Mouse (Mus musculus): ENCODE results near the gene Tpst2. TPM values are rescaled to one million over a fixed set of nuclear protein-coding genes. Genes with fewer than 3 reads are reported as not detected.
"Not testable (repeated sequence)": the region's sequence is repeated elsewhere in the genome, so short reads cannot be mapped to it uniquely, and the experiment has no call there.

The Tpst2 gene
- total RNA-seq, 2 experiments from 2014 or later, result 16.0 to 22.4 TPM

GRCm38 (mm10) chr5:112295564-112295963 lies 19.1 kb downstream of the Tpst2 start:
- no peak for DNase-seq (ENCODE audit: low spot score)

- no peak for DNase-seq (ENCODE audit: low spot score)
These were observed 20.1 kb downstream of the Tpst2 start for GRCm38 (mm10) chr5:112296404-112297181.

- DNase-seq (ENCODE audit: low spot score), result no peak
These were observed 20.8 kb downstream of the Tpst2 start for GRCm38 (mm10) chr5:112297257-112297656.

- DNase-seq (ENCODE audit: low spot score), result no peak
These were observed 21.9 kb downstream of the Tpst2 start for GRCm38 (mm10) chr5:112298226-112298988.

DNA sequence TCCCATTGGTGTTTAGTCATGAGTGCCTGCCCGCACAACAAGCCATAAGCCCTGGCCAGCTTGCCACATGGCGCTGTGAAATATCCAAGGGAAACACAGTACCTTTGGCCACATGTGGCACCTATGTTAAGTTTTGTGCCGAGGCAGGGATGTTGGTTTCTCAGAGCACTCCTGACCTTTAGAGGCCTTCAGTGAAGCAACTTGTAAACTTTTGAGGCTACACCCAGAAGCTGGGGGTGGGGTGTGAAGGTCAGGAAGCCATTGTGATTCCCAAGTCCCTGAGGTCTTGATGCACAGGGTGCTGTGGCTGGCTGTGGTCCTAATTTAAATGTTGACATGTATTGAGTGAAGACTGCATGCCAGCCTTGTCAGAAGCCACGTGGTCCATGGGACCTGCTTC lies 22.9 kb downstream of the Tpst2 start:
- no peak for DNase-seq (ENCODE audit: low spot score)

- no peak for DNase-seq (ENCODE audit: low spot score)
These were observed 23.6 kb downstream of the Tpst2 start for GRCm38 (mm10) chr5:112300112-112300511.

DNA sequence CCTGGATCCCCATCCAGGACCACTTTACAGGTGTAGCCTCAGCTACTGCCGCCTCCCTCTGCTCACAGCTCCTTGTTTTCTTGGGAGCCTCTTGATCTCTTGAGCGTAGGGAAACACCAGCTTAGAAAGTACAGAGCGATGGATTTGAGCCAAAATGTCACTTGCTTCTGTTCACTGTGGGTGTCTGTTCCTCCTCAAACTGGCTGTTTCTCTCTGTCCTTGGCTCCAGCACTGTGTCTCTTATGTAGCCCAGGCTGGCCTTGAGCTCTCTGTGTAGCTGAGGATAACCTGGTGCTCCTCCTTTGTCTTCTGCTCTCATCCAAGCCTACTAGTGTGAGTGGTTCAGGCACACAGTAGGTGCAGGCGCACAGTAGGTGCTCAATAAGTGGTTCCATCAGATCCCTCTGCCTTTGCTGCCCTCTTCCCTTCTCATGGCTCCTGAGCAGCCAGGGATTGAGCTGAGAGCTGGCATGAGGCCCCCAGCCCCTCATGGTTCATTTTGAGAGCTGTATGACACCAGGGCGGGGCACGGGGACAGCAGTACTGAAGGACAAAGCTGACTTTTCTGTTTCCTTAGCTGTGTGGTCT lies 24.3 kb downstream of the Tpst2 start:
- DNase-seq (ENCODE audit: low spot score), result no peak

DNA sequence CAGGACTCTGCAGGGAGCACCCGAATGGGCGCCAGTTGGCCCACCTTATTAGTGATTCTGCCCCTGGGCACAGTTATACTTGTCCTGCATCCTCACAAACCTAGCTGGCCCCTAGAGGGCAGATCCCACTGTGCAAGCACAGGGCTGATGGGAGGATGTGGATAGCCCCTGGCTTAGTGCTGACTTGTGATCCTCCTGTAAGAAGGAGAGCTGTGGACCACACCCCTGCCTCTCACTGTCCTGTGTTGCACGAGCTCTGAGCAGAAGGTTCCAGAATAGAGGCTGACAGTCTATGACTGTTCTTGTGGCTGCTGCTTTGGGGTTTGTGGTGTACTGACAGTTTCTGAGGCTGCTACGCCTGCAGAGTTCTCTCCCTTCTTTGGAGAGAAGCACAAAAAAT lies 25.2 kb downstream of the Tpst2 start:
- DNase-seq (ENCODE audit: low spot score), result no peak

GRCm38 (mm10) chr5:112302310-112302709 lies 25.8 kb downstream of the Tpst2 start:
- no peak for DNase-seq (ENCODE audit: low spot score)

- no peak for DNase-seq (ENCODE audit: low spot score)
These were observed 29.4 kb downstream of the Tpst2 start for GRCm38 (mm10) chr5:112305842-112306241.

GRCm38 (mm10) chr5:112313222-112313885 lies 36.9 kb downstream of the Tpst2 start:
- no peak for DNase-seq (ENCODE audit: low spot score)

DNA sequence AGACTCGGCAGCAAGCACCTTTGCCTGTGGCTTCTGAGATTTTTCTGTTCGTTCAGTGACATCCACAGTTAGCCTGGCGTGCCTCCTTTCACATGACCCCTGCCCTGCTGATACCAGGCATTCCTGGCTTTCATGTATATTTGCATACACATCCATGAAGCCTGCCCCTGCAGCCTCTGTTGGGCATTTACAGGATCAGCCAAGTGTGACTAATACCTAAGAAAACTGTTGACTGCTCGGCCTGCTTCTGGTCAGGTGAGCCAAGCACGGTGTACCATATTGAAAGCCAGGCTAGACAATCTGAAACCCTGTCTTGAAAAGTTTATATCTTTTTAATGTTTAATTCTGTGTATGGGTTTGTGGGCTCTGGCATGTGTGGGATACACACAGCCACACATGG lies 40.0 kb downstream of the Tpst2 start:
- DNase-seq (ENCODE audit: low spot score), result no peak

- DNase-seq (ENCODE audit: low spot score), result no peak
These were observed 40.8 kb downstream of the Tpst2 start for GRCm38 (mm10) chr5:112317328-112317727.

DNA sequence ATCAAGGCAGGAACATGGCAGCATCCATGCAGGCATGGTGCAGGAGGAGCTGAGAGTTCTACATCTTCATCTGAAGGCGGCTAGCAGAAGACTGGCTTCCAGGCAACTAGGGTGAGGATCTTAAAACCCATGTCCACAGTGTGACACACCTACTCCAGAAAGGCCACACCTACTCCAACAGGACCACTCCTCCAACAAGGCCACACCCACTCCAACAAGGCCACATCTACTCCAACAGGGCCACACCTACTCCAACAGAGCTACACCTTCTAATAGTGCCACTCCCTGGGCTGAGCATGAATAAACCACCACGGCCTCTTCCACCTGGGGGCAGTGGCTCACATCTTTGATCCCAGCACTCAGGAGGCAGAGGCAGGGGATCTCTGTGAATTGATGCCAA lies 42.9 kb downstream of the Tpst2 start:
- not testable (repeated sequence) for DNase-seq (ENCODE audit: low spot score)

- DNase-seq (ENCODE audit: low spot score), result no peak
These were observed 43.9 kb downstream of the Tpst2 start for GRCm38 (mm10) chr5:112320379-112320778.

DNA sequence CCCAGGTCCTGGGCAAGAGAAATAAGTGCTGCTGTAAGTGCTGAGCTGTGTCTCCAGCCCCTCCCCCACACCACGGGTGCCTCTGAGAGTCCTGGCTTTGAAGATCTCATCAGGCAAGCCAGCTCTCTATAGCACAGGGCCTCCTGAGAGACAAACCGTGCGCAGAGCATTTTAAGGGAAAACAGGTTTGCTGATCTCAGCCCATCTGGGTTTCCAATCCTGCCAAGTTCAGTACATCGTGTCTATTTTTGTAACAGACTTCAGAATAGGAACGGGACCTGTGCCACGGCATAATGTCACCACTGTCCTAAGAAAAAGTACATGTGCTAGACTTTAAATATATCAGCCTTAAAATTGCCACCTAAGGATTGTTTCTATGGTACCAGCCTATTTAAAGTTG lies 44.4 kb downstream of the Tpst2 start:
- peak; percentile 35 for DNase-seq (ENCODE audit: low spot score)

DNA sequence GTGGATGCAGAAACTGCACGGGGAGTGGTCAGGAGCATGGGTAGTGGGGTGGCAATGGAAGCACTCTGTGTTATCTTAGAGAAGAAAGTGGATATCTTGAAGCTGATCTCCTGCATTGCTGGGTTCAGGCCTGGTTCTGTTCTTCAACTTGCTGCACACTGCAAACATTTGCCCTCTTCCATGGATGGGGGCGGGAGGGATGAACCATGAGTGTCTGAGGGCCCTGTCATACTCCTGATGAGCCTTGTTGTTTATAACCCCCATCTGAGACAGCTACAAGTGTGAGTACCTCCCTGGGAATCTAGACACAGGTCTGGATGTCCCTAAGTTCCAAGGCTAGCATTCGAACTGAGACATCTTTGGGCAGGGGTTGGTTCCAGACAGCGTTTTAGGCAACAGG lies 44.9 kb downstream of the Tpst2 start:
- no peak for DNase-seq (ENCODE audit: low spot score)

- no peak for DNase-seq (ENCODE audit: low spot score)
These were observed 46.8 kb downstream of the Tpst2 start for GRCm38 (mm10) chr5:112323246-112323645.

GRCm38 (mm10) chr5:112324637-112325545 lies 48.4 kb downstream of the Tpst2 start:
- no peak for DNase-seq (ENCODE audit: low spot score)

DNA sequence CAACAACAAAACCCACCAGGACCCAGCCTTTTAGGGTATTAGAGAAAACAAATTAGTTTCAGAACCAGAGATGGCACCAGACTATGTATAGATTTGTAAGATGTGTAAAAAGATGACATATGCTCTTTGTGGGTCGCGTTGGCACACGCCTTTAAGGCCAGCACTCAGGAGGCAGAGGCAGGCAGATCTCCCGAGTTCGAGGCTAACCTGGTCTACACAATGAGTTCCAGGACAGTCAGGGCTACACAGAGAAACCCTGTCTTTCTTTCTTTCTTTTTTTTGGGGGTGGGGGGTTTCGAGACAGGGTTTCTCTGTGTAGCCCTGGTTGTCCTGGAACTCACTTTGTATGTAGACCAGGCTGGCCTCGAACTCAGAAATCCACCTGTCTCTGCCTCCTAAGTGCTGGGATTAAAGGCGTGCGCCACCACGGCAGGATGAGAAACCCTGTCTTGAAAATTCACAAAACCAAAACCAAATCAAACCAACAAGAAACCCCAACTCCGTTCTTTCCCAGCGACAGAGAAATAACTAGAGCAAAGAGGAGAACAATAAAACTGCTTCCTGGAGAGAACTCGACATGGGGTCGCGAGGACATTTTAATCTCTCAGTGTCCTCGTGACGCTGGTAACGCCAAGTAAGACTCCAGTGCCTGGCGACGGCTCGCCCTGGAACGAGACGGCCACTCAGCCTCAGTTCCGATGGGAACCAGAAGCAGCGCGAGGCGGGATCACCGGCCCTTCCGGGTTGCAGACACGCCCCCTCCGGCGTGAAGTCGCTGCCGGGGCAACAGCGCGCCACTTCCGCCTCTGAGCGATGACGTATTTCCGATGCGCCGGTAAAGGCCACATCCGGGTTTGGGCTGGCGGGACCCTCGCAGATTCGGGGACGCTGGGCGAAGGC lies 49.3 kb downstream of the Tpst2 start, which contains the start of gene Tfip11:
Gene Tfip11, plus strand, starts transcription at position 813 of the 900 bp plus-strand sequence.
- DNase-seq (ENCODE audit: low spot score), result peak; percentile 95
